Mouse (Mus musculus) embryo, embryonic 9.5 days (tissue): ENCODE data around the gene Mei4.

Experiments
- DNase-seq: peaks from one replicate; pipeline ENCODE4 v3.0.0-alpha.2; 2017; ENCODE audit errors: extremely low spot score

Mei4 gene

DNA sequence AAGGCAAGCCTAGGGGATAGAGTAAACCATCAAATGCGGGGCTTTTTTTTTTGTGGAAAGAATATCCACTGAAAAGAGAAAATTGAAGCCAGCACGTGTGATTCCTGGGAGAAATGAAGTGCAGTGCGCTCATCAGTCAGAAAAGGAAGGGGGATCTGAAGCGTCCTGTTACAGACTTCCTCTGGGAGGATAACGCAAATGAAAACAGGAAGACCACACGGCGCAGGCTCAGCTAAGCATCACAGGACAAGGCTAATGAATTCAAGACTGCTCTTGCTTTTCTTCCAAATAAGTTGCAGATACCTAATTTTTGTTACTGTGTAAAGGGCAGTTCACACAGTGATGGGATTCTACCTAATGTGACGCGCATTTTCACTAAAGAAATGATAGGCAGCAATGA is 296.7 kb downstream of the Mei4 start:
- DNase-seq, result no peak

DNA sequence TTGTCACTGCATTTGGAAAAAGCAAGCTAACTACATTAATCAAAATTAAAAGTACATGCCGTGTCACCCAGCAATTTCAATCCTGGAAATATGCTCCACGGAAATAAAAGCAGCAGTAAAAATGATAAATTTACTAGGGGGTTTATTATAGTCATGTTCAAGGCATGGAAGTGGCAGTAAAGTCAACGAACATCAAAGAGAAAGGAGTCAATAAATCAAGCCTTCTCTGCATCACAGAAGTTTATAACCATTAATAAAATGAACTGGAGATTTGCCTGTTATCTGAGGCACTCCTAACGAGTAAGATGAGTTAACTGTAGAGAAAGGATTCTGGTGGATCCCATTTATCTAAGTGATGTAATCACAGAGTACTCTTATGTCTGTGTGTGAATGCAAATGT is 298.9 kb downstream of the Mei4 start:
- no peak for DNase-seq

DNA sequence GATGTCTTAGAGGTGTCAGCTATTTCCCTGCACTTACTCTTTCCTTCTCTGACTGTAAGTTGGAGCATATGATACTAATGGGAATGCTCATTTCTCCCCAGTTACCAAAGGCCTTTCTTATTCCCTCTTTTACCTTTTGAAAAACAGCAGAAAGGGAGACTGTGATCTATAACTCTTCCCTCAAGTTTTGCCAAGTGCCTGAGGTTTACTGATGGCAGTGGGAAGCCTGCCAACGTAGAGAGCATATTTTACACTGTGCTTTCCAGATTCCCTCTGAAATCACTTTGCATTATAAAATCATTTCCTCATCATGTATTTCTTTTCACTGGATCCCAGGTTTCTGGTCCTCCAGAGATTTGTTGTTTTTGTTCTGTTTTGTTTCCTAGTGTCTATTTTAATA is 354.5 kb downstream of the Mei4 start:
- DNase-seq, result no peak

- no peak for DNase-seq
Measured at GRCm38 (mm10) chr9:82247695-82248445, 384.4 kb downstream of the Mei4 start.
